Mouse (Mus musculus): ENCODE measurements around the gene Lilrb4a.
A peak's percentile ranks its signal among the peaks of the same experiment; 100 is the strongest.

- TF ChIP-seq POLR2A (IDR thresholded peaks at IDR 0.05; ENCODE audit: control insufficient read depth in 1 of 2, insufficient read depth in 1 of 2, low read depth in 1 of 2, low read length in 2 of 2, poor library complexity in 1 of 2) (no peak), RAD21 (IDR thresholded peaks at IDR 0.05; ENCODE audit: low read depth, low read length) (no peak), SIN3A (IDR thresholded peaks at IDR 0.05; ENCODE audit: low read length) (0 out of 2 replicates have a peak, but pooled peaks have one; percentile 12), CTCF (IDR thresholded peaks at IDR 0.05 in 2 of 3, conservative IDR thresholded peaks at IDR 0.05 in 1 of 3; ENCODE audit: control insufficient read depth in 1 of 3, insufficient read depth in 1 of 3, low read depth in 2 of 3, low read length in 3 of 3, poor library complexity in 1 of 3, severe bottlenecking in 1 of 3) (no peak), GABPA (IDR thresholded peaks at IDR 0.05; ENCODE audit: low read depth, low read length) (no peak), MAZ (IDR thresholded peaks at IDR 0.05; ENCODE audit: low read depth, low read length) (no peak), ZC3H11A (IDR thresholded peaks at IDR 0.05; ENCODE audit: low read depth, low read length) (no peak), E2F4 (IDR thresholded peaks at IDR 0.05; ENCODE audit: borderline replicate concordance, low read depth, low read length) (no peak), MYC (IDR thresholded peaks at IDR 0.05; ENCODE audit: low read depth, low read length) (no peak), UBTF (IDR thresholded peaks at IDR 0.05; ENCODE audit: borderline replicate concordance, insufficient read depth, low read depth, low read length) (no peak), MXI1 (IDR thresholded peaks at IDR 0.05; ENCODE audit: low read depth, low read length) (no peak), ZKSCAN1 (IDR thresholded peaks at IDR 0.05; ENCODE audit: low read depth, low read length) (no peak), EP300 (IDR thresholded peaks at IDR 0.05; ENCODE audit: low read depth in 1 of 2, low read length in 2 of 2) (no peak)
Measured at GRCm38 (mm10) chr10:51454365-51454764, 36.4 kb upstream of the Lilrb4a start.

All from MEL (cell line).